Mouse (Mus musculus): ENCODE measurements around the gene 1810013L24Rik.

DNA sequence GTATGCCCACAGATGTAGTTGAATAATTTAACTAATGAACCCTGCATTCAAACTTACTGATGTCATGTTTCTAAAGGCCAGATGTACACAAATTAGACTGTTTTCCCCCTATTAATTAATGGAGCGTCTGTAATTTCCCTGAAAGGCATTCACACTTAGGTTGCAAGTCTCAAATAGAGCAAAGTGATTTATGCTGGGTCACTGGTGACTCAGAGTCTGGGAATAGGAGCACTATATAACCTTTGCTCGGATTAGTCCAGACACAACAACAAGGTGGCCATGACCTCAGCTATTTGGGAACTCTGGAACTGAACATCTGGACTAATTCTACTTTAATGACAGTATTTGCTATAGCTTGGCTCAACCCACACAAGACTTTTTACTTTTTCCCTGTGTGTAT is 34.0 kb upstream of the 1810013L24Rik start:
- TF ChIP-seq CTCF (IDR thresholded peaks at IDR 0.05; ENCODE audit: extremely low read depth, insufficient read depth, insufficient read length, insufficient replicate concordance) = no peak
- TF ChIP-seq POLR2A (IDR thresholded peaks at IDR 0.05; ENCODE audit: low read depth, low read length) = no peak

All from spleen, adult 2 months (tissue).